Comparison of ENCODE assay signal across 9 mouse cellular contexts in genomic region chr17:28523355-28524008, GRCm38 (mm10). TPM values are rescaled to one million over a fixed set of nuclear protein-coding genes. Genes with fewer than 3 reads are reported as not detected.
DNase-seq lines count a peak whose midpoint lies in the region; ATAC-seq lines count a peak whose summit lies in the region.
"Had no signal": no experiment of that assay in that cellular context is flagged by ENCODE, and none has a peak within 500 bp of the region (broad histone marks: within the 10 kb centered on the region; RNA-seq: fewer than 3 reads in every experiment).

No protein-coding gene starts in this region.

- peak overlapping the region; percentile 93 for H3K27ac ChIP-seq in kidney, embryonic 15.5 days
- H3K27ac ChIP-seq in hindbrain, embryonic 11.5 days (ENCODE audit: low read depth, low read length), result 0 out of 2 replicates have a peak overlapping the region, but pooled peaks have one; percentile 30
- peak overlapping the region; percentile 91 for H3K27ac ChIP-seq in midbrain, embryonic 14.5 days (replicated peaks; ENCODE audit: low read depth, low read length)

- H3K4me3 ChIP-seq in kidney, embryonic 15.5 days (replicated peaks), result peak overlapping the region; percentile 69
- H3K4me3 ChIP-seq in hindbrain, embryonic 11.5 days (ENCODE audit: low read depth, low read length), result peak overlapping the region; percentile 62
- peak overlapping the region; percentile 69 for H3K4me3 ChIP-seq in midbrain, embryonic 14.5 days (replicated peaks; ENCODE audit: low read depth, low read length)

- peak overlapping the region; percentile 58 for H3K9ac ChIP-seq in kidney, embryonic 15.5 days
- H3K9ac ChIP-seq in hindbrain, embryonic 11.5 days (ENCODE audit: low read depth, low read length), result peak overlapping the region; percentile 72
- H3K9ac ChIP-seq in midbrain, embryonic 14.5 days (replicated peaks; ENCODE audit: low read length), result peak overlapping the region; percentile 80

- 10% methylated on average over 28 of the region's 28 CpGs for WGBS in kidney, embryonic 15.5 days
- 7% methylated on average over 28 of the region's 28 CpGs for WGBS in hindbrain, embryonic 11.5 days
- 7% methylated on average over 28 of the region's 28 CpGs for WGBS in midbrain, embryonic 14.5 days

- H3K36me3 ChIP-seq in kidney, embryonic 15.5 days, result no peaks in the 10 kb centered on the region
- no peaks in the 10 kb centered on the region for H3K36me3 ChIP-seq in hindbrain, embryonic 11.5 days (ENCODE audit: control insufficient read depth, insufficient read depth, low read length)
- no peaks in the 10 kb centered on the region for H3K36me3 ChIP-seq in midbrain, embryonic 14.5 days (ENCODE audit: control insufficient read depth, insufficient read depth, low read length)

- no peak for DNase-seq in kidney, adult 9 months
- peak; percentile 44 for DNase-seq in MEL-GATA-1-ER (ENCODE audit: extremely low read depth, low read depth)
- no peak for DNase-seq in hindbrain, embryonic 11.5 days (ENCODE audit: low spot score)
- no peak for DNase-seq in midbrain, embryonic 14.5 days
- DNase-seq in urinary bladder, postnatal 10 days (ENCODE audit: low spot score), result no peak
- no peak for DNase-seq in layer of hippocampus, adult 8-10 months (ENCODE audit: low spot score in 2 of 2)
- DNase-seq in retina, postnatal 1 day, result no peak

- H3K4me2 ChIP-seq in kidney, embryonic 15.5 days, result peak overlapping the region; percentile 98
- peak overlapping the region; percentile 89 for H3K4me2 ChIP-seq in hindbrain, embryonic 11.5 days (replicated peaks; ENCODE audit: low read depth, low read length)
- peak overlapping the region; percentile 93 for H3K4me2 ChIP-seq in midbrain, embryonic 14.5 days (ENCODE audit: low read length)

- peaks cover 45% of the 10 kb centered on the region for H3K4me1 ChIP-seq in kidney, embryonic 15.5 days
- 0 out of 2 replicates have a peak, but pooled peaks cover 3% of the 10 kb centered on the region for H3K4me1 ChIP-seq in hindbrain, embryonic 11.5 days (replicated peaks; ENCODE audit: control insufficient read depth, insufficient read depth, low read length)
- peaks cover 4% of the 10 kb centered on the region; the same call in 1 of the 2 replicates for H3K4me1 ChIP-seq in midbrain, embryonic 14.5 days (ENCODE audit: control insufficient read depth, insufficient read depth, low read length)

- no peaks in the 10 kb centered on the region for H3K9me3 ChIP-seq in kidney, embryonic 15.5 days (replicated peaks)
- H3K9me3 ChIP-seq in hindbrain, embryonic 11.5 days (ENCODE audit: control insufficient read depth, low read length), result no peaks in the 10 kb centered on the region
- H3K9me3 ChIP-seq in midbrain, embryonic 14.5 days (ENCODE audit: control insufficient read depth, low read length), result no peaks in the 10 kb centered on the region

- peaks cover 10% of the 10 kb centered on the region; the same call in 1 of the 2 replicates for H3K27me3 ChIP-seq in kidney, embryonic 15.5 days
- H3K27me3 ChIP-seq in hindbrain, embryonic 11.5 days (ENCODE audit: control insufficient read depth, insufficient read depth, low read length), result peaks cover 15% of the 10 kb centered on the region; the same call in 1 of the 2 replicates
- peaks cover 8% of the 10 kb centered on the region; the same call in 1 of the 2 replicates for H3K27me3 ChIP-seq in midbrain, embryonic 14.5 days (ENCODE audit: control insufficient read depth, insufficient read depth, low read length)

- peak; percentile 38 for ATAC-seq in kidney, embryonic 15.5 days (replicated peaks; ENCODE audit: low FRiP score)
- no peak; the same call in 1 of the 2 replicates for ATAC-seq in hindbrain, embryonic 11.5 days (ENCODE audit: low FRiP score)
- peak; percentile 13 for ATAC-seq in midbrain, embryonic 14.5 days (ENCODE audit: low FRiP score, low TSS enrichment)

RNA-seq across cellular contexts. Expression of gene Fkbp5, which starts 6.2 kb away (rescaled TPM):
- polyA plus RNA-seq in kidney, embryonic 15.5 days (2015; fragmentation: Nextera tagmentation; extraction: Ambion mirVana), result 31.1 and 35.0 TPM in 2 replicates
- 11.9 and 12.1 TPM in 2 replicates for polyA plus RNA-seq in hindbrain, embryonic 11.5 days (2014; fragmentation: Nextera tagmentation; extraction: Ambion mirVana)
- polyA plus RNA-seq in midbrain, embryonic 14.5 days (2014; fragmentation: Nextera tagmentation; extraction: Ambion mirVana), result 11.6 and 22.2 TPM in 2 replicates
- total RNA-seq in layer of hippocampus, adult 8-10 months (2022), result 10 to 100 TPM; 70.6 to 79.4 (median 72.7) TPM

RNA-seq across cellular contexts. Expression of gene Armc12, which starts 7.1 kb away (rescaled TPM):
- not detected in 2 replicates for polyA plus RNA-seq in kidney, embryonic 15.5 days (2015; fragmentation: Nextera tagmentation; extraction: Ambion mirVana)
- not detected in 2 replicates for polyA plus RNA-seq in hindbrain, embryonic 11.5 days (2014; fragmentation: Nextera tagmentation; extraction: Ambion mirVana)
- not detected in 2 replicates for polyA plus RNA-seq in midbrain, embryonic 14.5 days (2014; fragmentation: Nextera tagmentation; extraction: Ambion mirVana)
- total RNA-seq in layer of hippocampus, adult 8-10 months (2022), result not detected
- total RNA-seq: common myeloid progenitor, adult 5-6 weeks had no signal

RNA-seq across cellular contexts. Expression of gene Clpsl2, which starts 25.7 kb away (rescaled TPM):
- not detected in 2 replicates for polyA plus RNA-seq in kidney, embryonic 15.5 days (2015; fragmentation: Nextera tagmentation; extraction: Ambion mirVana)
- polyA plus RNA-seq in hindbrain, embryonic 11.5 days (2014; fragmentation: Nextera tagmentation; extraction: Ambion mirVana), result not detected in 2 replicates
- polyA plus RNA-seq in midbrain, embryonic 14.5 days (2014; fragmentation: Nextera tagmentation; extraction: Ambion mirVana), result not detected in 2 replicates
- not detected for total RNA-seq in layer of hippocampus, adult 8-10 months (2022)
- total RNA-seq: common myeloid progenitor, adult 5-6 weeks had no signal

RNA-seq across cellular contexts. Expression of gene Clps, which starts 37.1 kb away (rescaled TPM):
- polyA plus RNA-seq in kidney, embryonic 15.5 days (2015; fragmentation: Nextera tagmentation; extraction: Ambion mirVana), result 0.78 and 2.6 TPM in 2 replicates
- polyA plus RNA-seq in hindbrain, embryonic 11.5 days (2014; fragmentation: Nextera tagmentation; extraction: Ambion mirVana), result not detected in 2 replicates
- polyA plus RNA-seq in midbrain, embryonic 14.5 days (2014; fragmentation: Nextera tagmentation; extraction: Ambion mirVana), result not detected in 2 replicates
- total RNA-seq in layer of hippocampus, adult 8-10 months (2022), result not detected
- total RNA-seq: common myeloid progenitor, adult 5-6 weeks had no signal

RNA-seq across cellular contexts. Expression of gene Lhfpl5, which starts 52.0 kb away (rescaled TPM):
- 0.54 and 0.91 TPM in 2 replicates for polyA plus RNA-seq in kidney, embryonic 15.5 days (2015; fragmentation: Nextera tagmentation; extraction: Ambion mirVana)
- 2.0 and 2.2 TPM in 2 replicates for polyA plus RNA-seq in hindbrain, embryonic 11.5 days (2014; fragmentation: Nextera tagmentation; extraction: Ambion mirVana)
- polyA plus RNA-seq in midbrain, embryonic 14.5 days (2014; fragmentation: Nextera tagmentation; extraction: Ambion mirVana), result 7.1 and 11.0 TPM in 2 replicates
- total RNA-seq in layer of hippocampus, adult 8-10 months (2022), result 1 to 10 TPM; 3.5 to 5.3 (median 4.2) TPM
- total RNA-seq: common myeloid progenitor, adult 5-6 weeks had no signal

Comparison
In these comparisons a context has a peak if more than half of its experiments do, and no peak if none do; other contexts are left out.
1. H3K27ac ChIP-seq: peak in every context shown above with its lines; median percentile 93 in kidney, embryonic 15.5 days; 91 in midbrain, embryonic 14.5 days; 30 in hindbrain, embryonic 11.5 days.